Mouse (Mus musculus): ENCODE data around the gene Ccpg1. TPM values are rescaled to one million over a fixed set of nuclear protein-coding genes. Genes with fewer than 3 reads are reported as not detected.

The Ccpg1 gene
- polyA plus RNA-seq, 1 experiment from 2014 or later: 35.5 TPM

DNA sequence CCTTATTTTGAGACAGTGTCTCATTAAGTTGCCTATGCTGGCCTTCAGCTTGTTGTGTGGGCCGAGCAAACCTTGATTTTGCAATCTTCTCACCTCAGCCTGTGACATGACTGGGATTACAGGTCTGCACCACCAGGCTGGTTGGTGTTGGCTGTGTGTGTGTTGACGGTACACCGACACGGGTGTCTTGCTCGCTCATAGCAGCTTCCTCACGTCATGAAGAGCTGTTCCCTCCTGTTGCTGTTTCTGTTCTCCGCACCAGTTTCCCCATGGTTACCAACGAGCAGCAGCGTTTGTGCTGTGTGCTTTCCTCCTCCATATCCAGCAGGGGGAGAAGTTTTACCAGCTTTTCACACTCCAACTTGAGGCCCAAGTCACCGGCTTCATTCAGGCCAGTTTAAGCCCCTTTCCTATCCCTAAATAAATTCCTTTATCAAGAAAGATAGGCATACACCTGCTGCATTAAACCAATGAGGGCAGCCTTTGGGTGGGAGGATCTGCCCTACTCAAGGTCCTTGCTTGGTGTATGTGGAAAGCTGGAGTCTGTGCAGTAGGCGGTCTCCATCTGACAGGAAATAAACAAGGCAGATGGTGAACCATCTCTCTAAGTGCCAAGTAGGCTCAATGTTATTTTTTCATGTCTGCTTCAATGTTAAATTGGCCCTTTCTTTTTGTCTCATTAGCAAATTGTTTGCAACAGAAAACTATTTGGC is 16.7 kb upstream of the Ccpg1 start:
- Histone ChIP-seq H3K4me3 (no peak overlapping the region), H3K9me3 (no peaks in the 10 kb centered on the region), H3K27ac (no peak overlapping the region), H3K4me2 (replicated peaks) (no peak overlapping the region), H3K4me1 (no peaks in the 10 kb centered on the region), H3K27me3 (replicated peaks) (no peaks in the 10 kb centered on the region), H3K9ac (no peak overlapping the region), H3K36me3 (no peaks in the 10 kb centered on the region)
- ATAC-seq (ENCODE audit: low FRiP score, low read depth): no peak
- 40% methylated on average over 11 of the region's 11 CpGs for WGBS

DNA sequence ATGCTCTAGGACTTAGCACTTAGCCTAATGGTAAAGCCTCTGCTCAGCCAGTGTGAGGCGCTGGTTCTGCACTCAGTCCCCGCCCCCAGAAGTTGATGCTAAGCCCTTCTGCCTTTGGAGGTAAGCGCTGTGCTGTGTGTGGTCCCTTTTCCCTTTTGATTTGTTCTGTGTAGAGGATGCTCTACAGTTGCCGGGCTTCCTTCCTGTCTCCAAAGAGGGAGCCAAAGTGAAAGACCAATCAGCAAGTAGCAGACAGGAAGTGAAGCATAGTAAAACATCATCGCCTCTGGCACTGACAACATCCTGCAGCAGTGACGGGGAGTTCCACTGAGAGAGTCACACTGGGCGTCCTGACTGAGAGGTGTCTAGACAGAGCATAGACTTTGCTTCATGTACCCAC is 15.4 kb upstream of the Ccpg1 start:
- no peaks in the 10 kb centered on the region for H3K27me3 ChIP-seq (replicated peaks)
- no peak overlapping the region for H3K4me2 ChIP-seq (replicated peaks)
- H3K4me3 ChIP-seq: no peak overlapping the region
- H3K36me3 ChIP-seq: no peaks in the 10 kb centered on the region
- H3K4me1 ChIP-seq: no peaks in the 10 kb centered on the region
- no peak for ATAC-seq (ENCODE audit: low FRiP score, low read depth)
- no peak overlapping the region for H3K9ac ChIP-seq
- H3K9me3 ChIP-seq: no peaks in the 10 kb centered on the region
- H3K27ac ChIP-seq: no peak overlapping the region
- 75% methylated on average over 7 of the region's 7 CpGs for WGBS

DNA sequence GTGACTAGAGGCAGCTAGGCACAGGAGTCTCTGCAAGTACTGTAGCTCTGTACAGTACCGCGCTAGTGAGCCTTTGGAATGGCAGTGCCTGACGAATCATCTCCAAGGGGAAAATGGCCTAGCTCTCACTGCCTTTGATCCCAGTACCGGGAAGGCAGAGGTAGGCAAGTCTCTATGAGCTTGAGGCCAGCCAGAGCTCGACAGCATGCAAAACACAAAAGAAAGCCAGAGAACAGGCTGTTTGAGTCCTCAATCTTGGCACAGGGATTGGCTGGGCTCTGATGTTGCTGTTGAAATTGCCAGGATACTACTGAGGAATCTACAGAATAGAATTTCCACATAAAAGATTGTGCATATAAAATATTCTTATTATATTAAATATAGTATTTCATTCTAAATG is 12.8 kb upstream of the Ccpg1 start:
- Histone ChIP-seq H3K27ac (no peak overlapping the region), H3K4me2 (replicated peaks) (no peak overlapping the region), H3K27me3 (replicated peaks) (no peaks in the 10 kb centered on the region), H3K4me3 (no peak overlapping the region), H3K36me3 (no peaks in the 10 kb centered on the region), H3K9me3 (no peaks in the 10 kb centered on the region), H3K4me1 (no peaks in the 10 kb centered on the region), H3K9ac (no peak overlapping the region)
- WGBS: 85% methylated on average over 5 of the region's 5 CpGs
- ATAC-seq (ENCODE audit: low FRiP score, low read depth): no peak

DNA sequence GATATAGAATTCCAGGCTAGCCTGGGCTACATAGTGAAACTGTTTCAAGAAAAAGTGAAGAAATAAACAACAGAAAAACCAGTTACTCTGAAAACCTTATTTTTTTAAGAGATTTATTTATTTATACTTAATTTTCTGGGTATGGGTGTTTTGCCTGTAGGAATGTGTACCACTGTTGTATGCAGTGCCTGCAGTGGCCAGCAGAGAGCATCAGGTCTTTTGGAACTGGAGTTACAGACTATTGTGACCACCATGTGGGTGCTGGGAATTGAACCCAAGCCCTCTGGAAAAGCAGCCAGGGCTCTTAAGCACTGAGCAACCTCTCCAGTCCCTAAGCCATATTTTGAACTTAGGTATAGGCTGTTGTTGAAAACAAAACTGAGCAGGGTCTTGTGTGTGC is 12.2 kb upstream of the Ccpg1 start:
- ATAC-seq (ENCODE audit: low FRiP score, low read depth): no peak
- Histone ChIP-seq H3K4me2 (replicated peaks) (no peak overlapping the region), H3K4me1 (no peaks in the 10 kb centered on the region)

DNA sequence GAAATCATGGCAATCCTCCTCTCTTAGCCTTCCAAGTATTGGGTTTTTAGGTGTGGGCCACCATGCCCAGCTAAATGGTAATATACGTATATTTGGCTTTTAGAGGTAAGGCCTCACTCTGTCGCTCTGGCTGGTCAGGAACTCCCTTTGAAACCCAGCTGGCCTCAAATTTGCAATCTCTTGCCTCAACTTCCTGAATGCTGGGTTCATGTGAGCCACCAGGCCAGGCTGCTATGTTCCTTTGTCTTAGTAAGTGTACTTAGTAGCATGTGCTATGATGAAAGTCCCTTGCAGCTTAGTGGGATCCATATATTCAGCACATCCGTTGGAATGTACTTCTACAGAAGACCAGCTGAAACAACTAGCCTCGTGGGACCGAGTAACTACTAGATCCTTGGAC is 10.5 kb upstream of the Ccpg1 start:
- no peaks in the 10 kb centered on the region for H3K4me1 ChIP-seq
- H3K4me3 ChIP-seq: no peak overlapping the region
- no peaks in the 10 kb centered on the region for H3K36me3 ChIP-seq
- WGBS: 91% methylated on average over 5 of the region's 5 CpGs
- no peak overlapping the region for H3K4me2 ChIP-seq (replicated peaks)
- no peak overlapping the region for H3K27ac ChIP-seq
- H3K9ac ChIP-seq: no peak overlapping the region
- H3K9me3 ChIP-seq: no peaks in the 10 kb centered on the region
- H3K27me3 ChIP-seq (replicated peaks): no peaks in the 10 kb centered on the region
- ATAC-seq (ENCODE audit: low FRiP score, low read depth): no peak

More for the DNA sequence above, 12.2 kb upstream of the Ccpg1 start:
- no peak overlapping the region for H3K9ac ChIP-seq
- H3K27ac ChIP-seq: no peak overlapping the region
- H3K27me3 ChIP-seq (replicated peaks): no peaks in the 10 kb centered on the region
- no peak overlapping the region for H3K4me3 ChIP-seq
- no peaks in the 10 kb centered on the region for H3K9me3 ChIP-seq
- no peaks in the 10 kb centered on the region for H3K36me3 ChIP-seq

DNA sequence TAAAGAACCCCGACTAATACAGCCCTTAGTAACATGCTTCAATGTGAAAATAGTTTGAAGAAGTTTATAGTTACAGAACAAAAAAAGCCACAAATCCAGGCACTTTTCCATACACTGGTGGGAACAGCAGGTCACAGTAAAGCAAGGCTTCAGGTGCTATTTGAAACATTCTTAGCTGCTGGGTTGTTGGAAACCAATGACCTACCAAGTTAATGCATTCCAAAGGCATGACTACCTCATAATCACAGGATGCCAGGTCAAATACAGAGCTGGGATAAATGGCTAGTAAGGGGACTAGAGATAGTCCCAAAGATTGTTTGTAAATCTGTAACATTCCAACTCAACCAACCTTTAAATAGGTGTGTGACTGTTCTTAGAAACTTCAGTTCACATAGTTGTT is 10.0 kb upstream of the Ccpg1 start:
- Histone ChIP-seq H3K9ac (no peak overlapping the region), H3K27me3 (replicated peaks) (no peaks in the 10 kb centered on the region), H3K36me3 (no peaks in the 10 kb centered on the region), H3K9me3 (no peaks in the 10 kb centered on the region), H3K4me1 (no peaks in the 10 kb centered on the region), H3K27ac (no peak overlapping the region), H3K4me3 (no peak overlapping the region), H3K4me2 (replicated peaks) (no peak overlapping the region)
- ATAC-seq (ENCODE audit: low FRiP score, low read depth): no peak
- 86% methylated on average over 1 of the region's 1 CpGs for WGBS

DNA sequence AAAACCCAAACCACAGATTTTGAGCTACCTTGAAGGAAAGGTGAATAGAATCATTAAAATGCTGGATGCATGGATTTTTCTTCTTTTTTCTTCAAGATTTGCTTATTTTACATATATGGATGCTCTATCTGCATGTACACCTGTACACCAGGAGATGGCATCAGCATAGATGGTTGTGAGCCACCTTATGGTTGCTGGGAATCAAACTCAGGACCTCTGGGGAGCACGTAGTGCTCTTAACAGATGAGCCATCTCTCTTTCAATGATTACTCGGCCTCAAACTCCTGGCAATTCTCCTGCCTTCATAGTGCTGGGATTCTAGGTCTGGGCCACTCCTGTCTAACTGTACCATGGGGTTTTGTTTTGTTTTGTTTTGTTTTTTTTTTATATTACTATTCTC is 2.2 kb upstream of the Ccpg1 start:
- ATAC-seq (ENCODE audit: low FRiP score, low read depth): no peak
- Histone ChIP-seq H3K4me2 (replicated peaks) (no peak overlapping the region), H3K9ac (no peak overlapping the region), H3K4me1 (peaks cover 15% of the 10 kb centered on the region), H3K27ac (no peak overlapping the region), H3K36me3 (no peaks in the 10 kb centered on the region), H3K9me3 (no peaks in the 10 kb centered on the region), H3K27me3 (replicated peaks) (no peaks in the 10 kb centered on the region), H3K4me3 (no peak overlapping the region)
- 68% methylated on average over 2 of the region's 2 CpGs for WGBS

DNA sequence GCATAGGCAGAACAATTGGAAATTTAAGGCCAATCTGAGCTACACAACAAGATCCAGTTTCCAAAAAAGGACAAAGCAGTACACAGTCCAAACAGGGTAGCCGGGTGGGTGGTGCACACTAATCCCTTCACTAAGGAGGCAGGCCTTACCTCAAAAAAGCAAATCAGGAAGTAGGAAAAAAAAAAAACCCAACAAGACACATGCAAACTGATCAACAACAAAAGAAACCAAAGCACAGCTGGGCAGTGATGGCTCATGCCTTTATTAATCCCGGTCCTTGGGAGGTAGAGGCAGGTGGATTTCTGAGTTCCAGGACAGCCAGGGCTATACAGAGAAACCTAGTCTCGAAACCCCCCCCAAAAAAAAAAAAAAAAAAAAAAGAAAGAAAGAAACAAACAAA is 2.5 kb downstream of the Ccpg1 start:
- no peak for ATAC-seq (ENCODE audit: low FRiP score, low read depth)
- Histone ChIP-seq H3K27ac (no peak overlapping the region), H3K4me1 (peaks cover 15% of the 10 kb centered on the region), H3K9me3 (no peaks in the 10 kb centered on the region), H3K4me2 (replicated peaks) (no peak overlapping the region), H3K4me3 (no peak overlapping the region), H3K9ac (no peak overlapping the region), H3K36me3 (no peaks in the 10 kb centered on the region), H3K27me3 (replicated peaks) (no peaks in the 10 kb centered on the region)
- WGBS: 75% methylated on average over 3 of the region's 3 CpGs

DNA sequence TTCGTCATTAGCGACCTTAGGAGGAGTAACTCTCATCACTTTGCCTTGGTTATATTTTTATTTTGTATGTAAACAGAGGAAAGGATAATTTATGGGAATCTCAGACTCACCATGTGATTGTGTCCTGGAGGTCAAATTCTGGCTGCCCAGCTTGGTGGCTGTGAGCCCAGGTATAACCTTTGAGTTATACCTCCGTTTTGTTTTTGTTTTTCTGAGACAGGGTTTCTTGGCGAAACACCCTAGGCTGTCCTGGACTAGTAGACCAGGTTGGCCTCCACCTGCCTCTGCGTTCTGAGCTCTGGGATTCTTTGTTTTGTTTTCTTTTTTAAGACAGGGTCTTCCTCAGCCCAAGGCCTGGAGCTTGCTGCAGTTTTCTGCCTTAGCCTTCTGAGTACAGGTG is 3.5 kb downstream of the Ccpg1 start:
- no peak overlapping the region for H3K4me2 ChIP-seq (replicated peaks)
- H3K9ac ChIP-seq: no peak overlapping the region
- no peak overlapping the region for H3K4me3 ChIP-seq
- H3K27ac ChIP-seq: no peak overlapping the region
- H3K36me3 ChIP-seq: no peaks in the 10 kb centered on the region
- ATAC-seq (ENCODE audit: low FRiP score, low read depth): no peak
- WGBS: 81% methylated on average over 5 of the region's 5 CpGs
- no peaks in the 10 kb centered on the region for H3K9me3 ChIP-seq
- peaks cover 15% of the 10 kb centered on the region for H3K4me1 ChIP-seq
- no peaks in the 10 kb centered on the region for H3K27me3 ChIP-seq (replicated peaks)

DNA sequence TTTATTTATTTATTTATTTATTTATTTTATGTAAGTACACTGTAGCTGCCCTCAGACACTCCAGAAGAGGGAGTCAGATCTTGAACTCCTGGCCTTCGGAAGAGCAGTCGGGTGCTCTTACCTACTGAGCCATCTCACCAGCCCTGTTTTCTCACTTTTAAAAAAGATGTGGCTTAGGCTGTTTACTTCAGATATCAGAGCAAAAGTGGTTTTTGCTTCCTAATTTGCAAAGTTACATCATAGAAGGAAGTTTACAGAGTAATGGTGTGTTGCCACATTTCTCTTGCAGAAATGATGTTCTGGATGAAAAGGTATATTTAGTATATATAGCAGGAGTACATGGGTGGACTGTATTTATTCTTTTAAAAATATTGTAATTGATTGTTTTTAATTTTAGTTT is 6.2 kb downstream of the Ccpg1 start:
- 91% methylated on average over 2 of the region's 2 CpGs for WGBS
- Histone ChIP-seq H3K4me2 (replicated peaks) (no peak overlapping the region), H3K27me3 (replicated peaks) (no peaks in the 10 kb centered on the region), H3K27ac (no peak overlapping the region), H3K9me3 (no peaks in the 10 kb centered on the region), H3K36me3 (no peaks in the 10 kb centered on the region), H3K9ac (no peak overlapping the region), H3K4me3 (no peak overlapping the region), H3K4me1 (peaks cover 4% of the 10 kb centered on the region; the same call in 1 of the 2 replicates)
- no peak for ATAC-seq (ENCODE audit: low FRiP score, low read depth)

DNA sequence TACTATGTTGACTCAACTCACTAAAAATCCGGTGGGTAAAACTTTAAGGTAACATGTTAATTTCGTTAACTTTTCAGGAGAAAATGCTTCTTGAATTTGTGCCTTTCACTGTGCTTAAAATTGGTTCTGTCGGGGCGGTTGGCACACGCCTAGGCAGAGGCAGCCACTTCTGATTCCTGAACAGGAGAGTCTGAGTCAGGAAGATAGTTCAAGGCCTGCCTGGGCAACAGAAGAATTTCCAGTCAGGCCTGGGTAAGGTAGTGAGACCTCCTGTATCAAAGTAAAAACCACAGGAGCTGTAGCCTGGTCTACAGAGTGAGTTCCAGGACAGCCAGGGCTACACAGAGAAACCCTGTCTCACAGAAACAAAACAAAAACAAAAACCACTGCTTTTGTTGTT is 7.3 kb downstream of the Ccpg1 start:
- no peak overlapping the region for H3K4me2 ChIP-seq (replicated peaks)
- H3K4me3 ChIP-seq: no peak overlapping the region
- H3K9me3 ChIP-seq: no peaks in the 10 kb centered on the region
- H3K27me3 ChIP-seq (replicated peaks): no peaks in the 10 kb centered on the region
- no peak for ATAC-seq (ENCODE audit: low FRiP score, low read depth)
- H3K9ac ChIP-seq: no peak overlapping the region
- no peaks in the 10 kb centered on the region for H3K36me3 ChIP-seq
- no peak overlapping the region for H3K27ac ChIP-seq
- 88% methylated on average over 5 of the region's 5 CpGs for WGBS
- no peaks in the 10 kb centered on the region for H3K4me1 ChIP-seq

DNA sequence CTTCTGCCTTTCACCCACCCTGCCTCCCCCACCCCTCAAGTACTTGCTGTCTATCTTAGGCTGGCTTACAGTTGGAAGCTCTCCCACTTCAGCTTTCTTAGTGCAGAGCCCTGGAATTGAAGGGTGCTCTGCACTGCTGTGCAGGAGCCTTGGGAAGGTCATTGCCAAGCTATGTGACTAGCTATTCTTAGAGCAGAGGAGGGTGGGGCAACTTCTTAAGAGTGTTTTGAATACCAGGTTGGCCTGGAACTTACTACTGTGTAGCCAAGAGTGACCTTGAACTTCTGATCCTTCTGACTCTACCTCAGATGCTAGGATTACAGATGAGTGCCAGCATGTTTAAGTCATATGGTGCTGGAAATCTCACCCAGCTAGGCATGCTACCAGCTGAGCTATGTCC is 10.9 kb downstream of the Ccpg1 start:
- H3K4me2 ChIP-seq (replicated peaks): no peak overlapping the region
- H3K9ac ChIP-seq: no peak overlapping the region
- H3K9me3 ChIP-seq: no peaks in the 10 kb centered on the region
- no peaks in the 10 kb centered on the region for H3K27me3 ChIP-seq (replicated peaks)
- no peak overlapping the region for H3K27ac ChIP-seq
- H3K4me3 ChIP-seq: no peak overlapping the region
- no peaks in the 10 kb centered on the region for H3K4me1 ChIP-seq
- ATAC-seq (ENCODE audit: low FRiP score, low read depth): no peak
- H3K36me3 ChIP-seq: peaks cover 8% of the 10 kb centered on the region; the same call in 1 of the 2 replicates

DNA sequence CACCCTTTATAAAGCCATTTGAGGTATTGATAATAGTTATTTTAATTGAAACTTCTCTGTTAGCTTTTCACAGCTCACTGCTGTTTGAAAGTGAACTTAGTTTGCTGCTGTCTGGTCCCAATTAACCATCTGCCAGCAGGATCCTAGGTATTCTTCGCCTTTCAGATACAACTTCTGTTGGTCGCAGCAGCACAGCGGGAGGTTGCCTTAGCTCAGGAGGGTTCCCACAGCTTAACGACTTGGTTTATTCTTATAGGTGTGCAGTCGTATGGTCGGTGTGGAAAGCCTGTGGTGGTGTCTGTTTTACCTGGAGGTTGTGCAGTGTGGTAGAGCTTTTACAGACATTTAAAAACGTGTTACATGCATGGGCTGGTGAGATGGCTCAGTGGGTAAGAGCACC is 11.6 kb downstream of the Ccpg1 start:
- Histone ChIP-seq H3K4me2 (replicated peaks) (no peak overlapping the region), H3K27ac (no peak overlapping the region), H3K9ac (no peak overlapping the region), H3K9me3 (no peaks in the 10 kb centered on the region), H3K36me3 (peaks cover 8% of the 10 kb centered on the region; the same call in 1 of the 2 replicates), H3K27me3 (replicated peaks) (no peaks in the 10 kb centered on the region), H3K4me1 (no peaks in the 10 kb centered on the region), H3K4me3 (no peak overlapping the region)
- 59% methylated on average over 7 of the region's 7 CpGs for WGBS
- no peak for ATAC-seq (ENCODE audit: low FRiP score, low read depth)
